Mouse (Mus musculus): ENCODE data around the gene Tbx1. TPM values are rescaled to one million over a fixed set of nuclear protein-coding genes. Genes with fewer than 3 reads are reported as not detected.

Gene Tbx1
- polyA plus RNA-seq, 1 experiment from 2014 or later, result 0.13 TPM

DNA sequence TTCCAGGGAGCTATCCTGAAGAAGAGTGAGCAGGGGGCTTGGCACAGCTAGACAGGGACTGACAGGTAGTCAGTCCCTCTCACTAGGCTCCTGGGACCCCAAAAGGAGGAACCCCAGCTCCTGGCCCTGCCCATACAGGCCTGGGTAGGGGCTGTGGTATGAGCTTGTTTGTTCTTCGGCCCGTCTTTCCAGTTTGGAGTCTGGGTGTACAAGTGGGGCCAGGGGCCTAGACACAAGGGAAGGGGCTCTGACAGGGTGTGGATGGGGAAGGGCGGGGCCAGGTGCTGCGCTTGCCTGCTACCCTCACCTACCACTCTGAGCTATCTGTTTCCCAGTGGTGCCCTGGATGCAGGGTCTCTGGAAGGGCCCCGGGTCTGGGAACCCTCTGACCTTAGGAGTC is 15.2 kb upstream of the Tbx1 start:
- no peaks in the 10 kb centered on the region for H3K9me3 ChIP-seq (replicated peaks)
- H3K4me2 ChIP-seq, result no peak overlapping the region
- no peak for ATAC-seq (ENCODE audit: insufficient number of reproducible peaks, low FRiP score)
- peaks cover 37% of the 10 kb centered on the region for H3K4me1 ChIP-seq (replicated peaks)
- H3K9ac ChIP-seq, result no peak overlapping the region
- peaks cover 37% of the 10 kb centered on the region for H3K27me3 ChIP-seq (replicated peaks)
- no peak overlapping the region for H3K27ac ChIP-seq (ENCODE audit: poor library complexity, severe bottlenecking)
- no peak overlapping the region for H3K4me3 ChIP-seq
- no peaks in the 10 kb centered on the region for H3K36me3 ChIP-seq
- 75% methylated on average over 5 of the region's 5 CpGs for whole genome bisulfite sequencing

DNA sequence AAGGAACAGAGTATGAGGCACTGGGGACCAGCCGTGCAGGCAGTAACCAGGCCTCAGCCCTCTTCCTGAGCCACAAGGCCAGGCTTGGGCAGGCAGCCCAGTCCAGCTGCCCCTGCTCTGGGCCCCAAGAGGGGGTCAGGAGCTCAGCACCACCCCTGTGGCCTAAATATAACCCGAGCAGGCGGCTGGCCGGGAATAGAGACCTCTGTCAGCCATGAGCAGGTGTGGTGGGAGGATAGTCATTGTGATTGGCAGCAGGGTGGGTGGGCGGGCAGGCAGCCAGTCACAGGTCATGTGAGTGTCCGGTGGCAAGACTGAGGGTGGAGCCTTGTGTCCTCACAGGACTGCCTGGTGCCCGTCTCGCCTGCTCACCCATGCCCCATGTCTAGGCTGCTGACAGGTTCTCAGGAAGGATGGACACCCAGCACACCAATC is 13.8 kb upstream of the Tbx1 start:
- H3K4me1 ChIP-seq (replicated peaks), result peaks cover 37% of the 10 kb centered on the region
- H3K27me3 ChIP-seq (replicated peaks), result peaks cover 23% of the 10 kb centered on the region
- peak overlapping the region; percentile 53 for H3K9ac ChIP-seq
- H3K4me2 ChIP-seq, result 0 out of 2 replicates have a peak overlapping the region, but pooled peaks have one; percentile 8
- 36% methylated on average over 8 of the region's 8 CpGs for WGBS
- no peaks in the 10 kb centered on the region for H3K9me3 ChIP-seq (replicated peaks)
- peak; percentile 43; the same call in 1 of the 2 replicates for ATAC-seq (ENCODE audit: insufficient number of reproducible peaks, low FRiP score)
- H3K36me3 ChIP-seq, result no peaks in the 10 kb centered on the region
- peak overlapping the region; percentile 46 for H3K27ac ChIP-seq (ENCODE audit: poor library complexity, severe bottlenecking)
- H3K4me3 ChIP-seq, result no peak overlapping the region

- 0 out of 2 replicates have a peak, but pooled peaks have one; percentile 3 for ATAC-seq (ENCODE audit: insufficient number of reproducible peaks, low FRiP score)
- Histone ChIP-seq H3K9me3 (replicated peaks) (no peaks in the 10 kb centered on the region), H3K27ac (ENCODE audit: poor library complexity, severe bottlenecking) (no peak overlapping the region), H3K4me1 (replicated peaks) (peaks cover 32% of the 10 kb centered on the region), H3K36me3 (no peaks in the 10 kb centered on the region), H3K27me3 (replicated peaks) (peaks cover 4% of the 10 kb centered on the region; the same call in 1 of the 2 replicates), H3K4me3 (no peak overlapping the region), H3K9ac (no peak overlapping the region), H3K4me2 (no peak overlapping the region)
- WGBS, result 43% methylated on average over 7 of the region's 7 CpGs
These were observed 11.0 kb upstream of the Tbx1 start for GRCm38 (mm10) chr16:18601447-18601846.

- 61% methylated on average over 3 of the region's 3 CpGs for WGBS
- H3K9ac ChIP-seq, result no peak overlapping the region
- no peak overlapping the region for H3K27ac ChIP-seq (ENCODE audit: poor library complexity, severe bottlenecking)
These were observed 7.5 kb upstream of the Tbx1 start for GRCm38 (mm10) chr16:18598006-18598405.

DNA sequence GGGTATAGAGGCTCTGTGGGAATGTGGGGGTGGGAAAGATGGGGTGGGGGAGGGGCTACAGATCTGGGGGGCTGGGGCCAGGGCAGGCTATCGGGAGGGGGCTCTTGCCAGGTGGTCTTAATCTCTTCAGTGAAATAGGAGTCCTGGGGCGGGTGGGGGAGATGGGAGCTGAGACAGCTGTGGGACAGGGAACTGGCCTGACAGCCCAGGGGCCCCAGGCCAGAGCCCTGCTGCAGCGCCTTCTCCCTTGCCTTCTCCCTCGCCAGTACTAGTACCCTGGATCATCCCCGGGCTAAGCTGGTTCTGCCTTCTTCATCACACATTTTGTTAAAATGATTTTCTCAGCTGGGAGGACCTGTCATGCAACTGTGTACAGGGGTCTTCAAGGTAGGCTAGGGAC is 5.8 kb upstream of the Tbx1 start:
- Histone ChIP-seq H3K27me3 (replicated peaks) (peaks cover 47% of the 10 kb centered on the region), H3K27ac (ENCODE audit: poor library complexity, severe bottlenecking) (no peak overlapping the region), H3K4me1 (replicated peaks) (peaks cover 10% of the 10 kb centered on the region), H3K4me3 (no peak overlapping the region), H3K36me3 (no peaks in the 10 kb centered on the region), H3K4me2 (no peak overlapping the region), H3K9me3 (replicated peaks) (no peaks in the 10 kb centered on the region), H3K9ac (no peak overlapping the region)
- 0 out of 2 replicates have a peak, but pooled peaks have one; percentile 31 for ATAC-seq (ENCODE audit: insufficient number of reproducible peaks, low FRiP score)
- 57% methylated on average over 5 of the region's 5 CpGs for WGBS

More at GRCm38 (mm10) chr16:18598006-18598405, 7.5 kb upstream of the Tbx1 start:
- H3K4me3 ChIP-seq, result no peak overlapping the region
- H3K4me1 ChIP-seq (replicated peaks), result peaks cover 14% of the 10 kb centered on the region; the same call in 1 of the 2 replicates
- no peak overlapping the region for H3K4me2 ChIP-seq
- H3K36me3 ChIP-seq, result no peaks in the 10 kb centered on the region
- peaks cover 32% of the 10 kb centered on the region for H3K27me3 ChIP-seq (replicated peaks)
- no peak for ATAC-seq (ENCODE audit: insufficient number of reproducible peaks, low FRiP score)
- H3K9me3 ChIP-seq (replicated peaks), result no peaks in the 10 kb centered on the region

GRCm38 (mm10) chr16:18593930-18594329 is 3.5 kb upstream of the Tbx1 start:
- WGBS, result 59% methylated on average over 2 of the region's 2 CpGs
- H3K36me3 ChIP-seq, result no peaks in the 10 kb centered on the region

DNA sequence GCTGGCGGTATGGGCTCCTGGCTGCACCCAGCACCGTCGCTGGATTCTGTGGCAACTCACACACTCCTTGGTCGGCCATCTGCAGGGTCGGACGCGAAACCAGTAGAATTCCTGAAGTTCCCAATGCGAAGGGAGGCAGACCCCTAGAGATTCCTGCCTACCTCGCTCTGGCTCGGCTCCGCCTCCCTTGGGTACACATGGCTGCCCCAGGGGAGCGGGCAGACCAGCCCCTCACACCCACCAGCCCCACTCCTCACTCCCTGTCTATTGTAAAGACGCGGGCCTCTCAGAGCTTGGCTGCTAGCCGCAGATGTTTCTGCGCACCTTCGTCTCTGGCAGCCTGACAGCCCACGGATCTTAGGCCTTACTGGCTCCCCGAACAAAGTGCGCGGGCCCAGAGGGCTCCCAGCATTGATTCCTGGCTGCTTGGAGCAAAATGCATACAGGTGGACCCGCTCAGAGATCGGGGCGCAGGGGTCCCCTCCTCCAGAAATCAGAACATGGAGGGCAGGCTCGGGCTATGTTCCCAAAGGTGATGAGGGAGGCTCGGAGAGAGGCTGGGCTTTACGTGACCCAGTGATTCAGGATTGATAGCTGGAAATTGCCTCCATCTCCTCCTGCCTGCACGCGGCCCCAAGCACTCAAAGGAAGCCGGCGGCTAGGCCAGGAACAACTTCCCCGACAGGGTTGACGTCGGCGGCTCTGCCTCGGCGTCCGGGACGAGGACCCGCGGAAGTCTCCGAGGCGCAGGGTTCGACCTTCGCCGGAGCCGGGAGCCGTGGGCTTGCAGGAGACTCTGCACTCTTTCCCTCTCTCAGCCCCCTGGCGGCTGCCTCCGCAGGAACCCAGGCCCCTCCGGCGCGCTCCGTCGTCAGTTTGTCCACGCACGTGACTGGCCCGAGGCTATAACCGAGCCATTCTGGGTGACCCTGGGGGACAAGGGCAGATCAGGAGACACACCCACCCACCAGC is 862 bp upstream of the Tbx1 start:
- peaks cover 40% of the 10 kb centered on the region for H3K4me1 ChIP-seq (replicated peaks)
- H3K9me3 ChIP-seq (replicated peaks), result no peaks in the 10 kb centered on the region
- peaks cover 93% of the 10 kb centered on the region for H3K27me3 ChIP-seq (replicated peaks)
- no peaks in the 10 kb centered on the region for H3K36me3 ChIP-seq
- no peak overlapping the region for H3K27ac ChIP-seq (ENCODE audit: poor library complexity, severe bottlenecking)
- peak overlapping the region; percentile 21; the same call in 1 of the 2 replicates for H3K9ac ChIP-seq
- 1% methylated on average over 59 of the region's 59 CpGs for WGBS
- ATAC-seq (ENCODE audit: insufficient number of reproducible peaks, low FRiP score), result 0 out of 2 replicates have a peak, but pooled peaks have one; percentile 20
- peak overlapping the region; percentile 34 for H3K4me3 ChIP-seq
- peak overlapping the region; percentile 66 for H3K4me2 ChIP-seq

More at GRCm38 (mm10) chr16:18593930-18594329, 3.5 kb upstream of the Tbx1 start:
- Histone ChIP-seq H3K9me3 (replicated peaks) (no peaks in the 10 kb centered on the region), H3K4me2 (no peak overlapping the region), H3K4me1 (replicated peaks) (peaks cover 22% of the 10 kb centered on the region), H3K4me3 (no peak overlapping the region), H3K9ac (no peak overlapping the region), H3K27ac (ENCODE audit: poor library complexity, severe bottlenecking) (no peak overlapping the region), H3K27me3 (replicated peaks) (peaks cover 70% of the 10 kb centered on the region)
- ATAC-seq (ENCODE audit: insufficient number of reproducible peaks, low FRiP score), result no peak

- no peak for ATAC-seq (ENCODE audit: insufficient number of reproducible peaks, low FRiP score)
- Histone ChIP-seq H3K36me3 (no peaks in the 10 kb centered on the region), H3K27ac (ENCODE audit: poor library complexity, severe bottlenecking) (no peak overlapping the region), H3K4me3 (no peak overlapping the region), H3K9ac (no peak overlapping the region), H3K9me3 (replicated peaks) (no peaks in the 10 kb centered on the region), H3K4me1 (replicated peaks) (peaks cover 51% of the 10 kb centered on the region), H3K27me3 (replicated peaks) (peaks cover 95% of the 10 kb centered on the region), H3K4me2 (peak overlapping the region; percentile 41; the same call in 1 of the 2 replicates)
- WGBS, result 28% methylated on average over 9 of the region's 9 CpGs
These were observed 1.3 kb downstream of the Tbx1 start for GRCm38 (mm10) chr16:18589080-18589621.

DNA sequence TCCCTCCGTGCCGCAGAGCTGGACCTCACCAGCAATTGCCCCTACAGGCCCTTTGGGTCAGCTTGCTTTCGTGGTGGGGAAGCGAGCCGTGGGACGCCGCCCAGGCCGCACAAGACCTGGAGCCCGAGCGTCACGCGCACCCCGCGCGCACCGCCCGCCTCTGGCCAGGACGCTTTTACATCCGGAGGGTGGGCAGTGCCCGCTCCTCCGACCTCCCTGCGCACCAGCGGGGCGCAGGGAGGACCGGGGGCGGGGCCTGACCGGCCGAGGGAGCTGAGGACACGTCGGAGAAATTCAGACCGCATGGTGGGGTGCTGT is 1.8 kb downstream of the Tbx1 start:
- Histone ChIP-seq H3K4me1 (replicated peaks) (peaks cover 51% of the 10 kb centered on the region), H3K9me3 (replicated peaks) (no peaks in the 10 kb centered on the region), H3K36me3 (no peaks in the 10 kb centered on the region), H3K27ac (ENCODE audit: poor library complexity, severe bottlenecking) (no peak overlapping the region), H3K9ac (no peak overlapping the region), H3K4me2 (peak overlapping the region; percentile 41), H3K27me3 (replicated peaks) (peaks cover 95% of the 10 kb centered on the region), H3K4me3 (peak overlapping the region; percentile 30; the same call in 1 of the 2 replicates)
- ATAC-seq (ENCODE audit: insufficient number of reproducible peaks, low FRiP score), result no peak
- 6% methylated on average over 31 of the region's 31 CpGs for WGBS

DNA sequence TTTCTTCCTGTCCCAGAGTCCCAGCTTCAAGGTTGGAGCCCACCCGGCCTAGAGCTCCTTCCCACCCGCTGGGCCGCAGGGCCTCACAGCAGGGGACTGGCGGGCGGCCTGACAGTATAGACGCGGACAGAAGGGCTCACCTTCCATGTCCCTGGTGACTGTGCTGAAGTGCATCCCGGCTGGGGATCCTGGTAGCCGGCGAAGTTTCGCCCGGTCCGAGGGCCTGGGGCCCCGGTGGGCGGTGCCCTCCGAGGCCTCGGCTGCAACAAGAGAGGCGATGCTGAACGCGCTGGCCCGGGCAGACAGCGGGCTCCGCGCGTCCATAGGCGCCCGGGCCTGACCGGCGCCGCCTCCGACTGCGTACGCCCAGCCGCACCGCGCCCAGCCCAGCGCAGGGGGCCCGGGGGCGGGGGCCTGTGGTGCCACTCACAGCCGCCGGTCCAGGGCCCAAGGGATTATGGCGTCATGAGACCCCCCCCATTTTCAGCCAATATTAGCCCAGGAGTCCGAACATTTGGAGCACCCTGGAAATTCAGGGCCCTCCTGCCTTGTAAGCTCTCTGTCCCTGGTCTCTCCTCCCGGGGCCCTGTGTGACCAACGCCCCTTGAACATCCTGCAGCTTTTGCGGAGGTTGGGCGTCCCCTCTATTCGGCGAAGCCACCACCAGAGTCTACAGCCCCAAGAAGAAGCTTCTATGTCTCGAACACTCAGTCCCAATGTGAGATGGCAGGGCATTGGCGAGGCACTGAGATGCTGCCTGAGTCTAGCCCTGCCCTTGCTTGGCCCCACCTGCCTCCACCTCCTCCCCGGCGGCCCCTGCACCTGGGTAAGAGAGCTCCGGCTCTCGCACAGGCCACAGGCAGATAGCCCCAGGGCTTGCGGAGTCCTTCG is 2.4 kb downstream of the Tbx1 start:
- H3K4me3 ChIP-seq, result peak overlapping the region; percentile 30
- no peaks in the 10 kb centered on the region for H3K36me3 ChIP-seq
- peak overlapping the region; percentile 56 for H3K4me2 ChIP-seq
- ATAC-seq (ENCODE audit: insufficient number of reproducible peaks, low FRiP score), result no peak; the same call in 1 of the 2 replicates
- no peak overlapping the region for H3K9ac ChIP-seq
- H3K27me3 ChIP-seq (replicated peaks), result peaks cover 95% of the 10 kb centered on the region
- H3K4me1 ChIP-seq (replicated peaks), result peaks cover 51% of the 10 kb centered on the region
- under 1% methylated on average over 57 of the region's 57 CpGs for WGBS
- no peak overlapping the region for H3K27ac ChIP-seq (ENCODE audit: poor library complexity, severe bottlenecking)
- no peaks in the 10 kb centered on the region for H3K9me3 ChIP-seq (replicated peaks)

Data from heart, embryonic 12.5 days (tissue).